ENCODE assay signal across 8 mouse cellular contexts in the genomic region with DNA sequence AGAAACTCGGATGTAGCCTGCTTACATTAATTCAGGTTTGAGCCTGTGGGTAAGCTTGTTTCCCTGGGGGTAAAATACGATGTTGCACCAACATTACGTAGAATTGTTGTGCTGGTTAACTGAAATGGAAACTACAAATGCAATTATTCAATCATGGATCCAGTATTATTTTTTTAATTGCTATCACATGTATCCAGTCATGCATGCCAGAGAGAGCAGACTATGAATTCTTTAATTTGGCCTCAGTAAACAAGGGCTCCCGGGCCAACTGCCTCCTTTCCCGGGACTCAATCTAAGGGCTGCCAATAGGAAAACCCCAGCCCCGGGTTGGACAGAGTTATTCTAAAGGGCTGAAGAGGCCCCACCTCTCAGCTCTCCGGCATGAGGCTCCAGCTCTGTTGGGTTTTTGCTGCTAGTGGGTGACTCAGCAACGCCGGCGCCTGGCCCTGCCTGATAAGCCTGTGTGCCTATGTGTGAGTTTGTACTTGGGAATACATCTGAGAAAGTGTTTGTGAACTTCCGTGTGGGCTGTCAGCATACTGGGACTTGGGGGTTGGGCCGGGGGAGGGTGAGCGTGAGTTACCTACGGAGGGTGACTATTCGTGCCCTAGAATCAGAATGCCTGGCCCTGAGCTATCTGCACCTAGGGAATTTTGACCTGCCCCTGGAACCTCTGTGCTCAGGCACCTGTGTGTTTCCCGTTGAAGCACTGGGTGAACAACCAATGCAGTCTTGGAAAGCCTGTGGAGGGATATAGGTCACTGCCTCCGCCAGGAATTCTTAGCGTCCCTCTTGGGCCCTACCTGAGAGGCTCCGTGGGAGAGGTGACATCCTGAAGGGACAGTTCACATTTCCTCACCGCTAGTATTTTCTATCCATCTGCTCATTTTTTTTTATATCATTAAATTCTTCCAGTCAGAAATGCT. TPM values are rescaled to one million over a fixed set of nuclear protein-coding genes. Genes with fewer than 3 reads are reported as not detected.
DNase-seq lines count a peak whose midpoint lies in the region; ATAC-seq and TF ChIP-seq lines count a peak whose summit lies in the region.

No protein-coding gene starts in this region.

- H3K27me3 ChIP-seq in stomach, embryonic 14.5 days (ENCODE audit: control insufficient read depth, insufficient read depth, low read length) = no peaks in the 10 kb centered on the region

- H3K36me3 ChIP-seq in stomach, embryonic 14.5 days (ENCODE audit: control insufficient read depth, insufficient read depth, low read length) = no peaks in the 10 kb centered on the region

- H3K9ac ChIP-seq in stomach, embryonic 14.5 days (replicated peaks; ENCODE audit: low read depth, low read length) = no peak overlapping the region

- no peak for ATAC-seq in CD4-positive, CD25-positive, alpha-beta regulatory T cell, adult 4 months
- ATAC-seq in stomach, embryonic 14.5 days (ENCODE audit: insufficient number of reproducible peaks, insufficient read depth, low FRiP score, low read depth) = peak; percentile 58; the same call in 1 of the 2 replicates

- peak overlapping the region; percentile 4; the same call in 1 of the 2 replicates for H3K4me2 ChIP-seq in stomach, embryonic 14.5 days (replicated peaks; ENCODE audit: low read depth, low read length)

- 29% methylated on average over 20 of the region's 20 CpGs for WGBS in lung, adult 2 months
- 33% methylated on average over 20 of the region's 20 CpGs for WGBS in stomach, embryonic 14.5 days

- peaks cover 9% of the 10 kb centered on the region for H3K4me1 ChIP-seq in lung, adult 2 months (ENCODE audit: control insufficient read depth, insufficient read depth, low read length)
- H3K4me1 ChIP-seq in stomach, embryonic 14.5 days (ENCODE audit: control insufficient read depth, insufficient read depth, low read length) = 0 out of 2 replicates have a peak, but pooled peaks cover 2% of the 10 kb centered on the region

- H3K9me3 ChIP-seq in stomach, embryonic 14.5 days (ENCODE audit: control insufficient read depth, low read depth, low read length) = no peaks in the 10 kb centered on the region

- TF ChIP-seq POLR2A in lung, adult 2 months (IDR thresholded peaks at IDR 0.05; ENCODE audit: borderline replicate concordance, extremely low read depth, low read depth, low read length) = no peak

- H3K4me3 ChIP-seq in lung, adult 2 months (replicated peaks; ENCODE audit: extremely low read depth, low read depth, low read length) = no peak overlapping the region
- no peak overlapping the region for H3K4me3 ChIP-seq in stomach, embryonic 14.5 days (ENCODE audit: low read depth, low read length)

- no peak for TF ChIP-seq CTCF in lung, adult 2 months (IDR thresholded peaks at IDR 0.05; ENCODE audit: insufficient read depth, low read length)

- peak overlapping the region; percentile 58; the same call in 1 of the 2 replicates for H3K27ac ChIP-seq in stomach, embryonic 14.5 days (ENCODE audit: low read length)

- DNase-seq in CD4-positive, CD25-positive, alpha-beta regulatory T cell, adult 2 months (ENCODE audit: low read depth, low spot score) = peak; percentile 35
- DNase-seq in thymus, postnatal 14 days = peak; percentile 36
- DNase-seq in thymus, adult 18-20 months = no peak
- peak; percentile 51 for DNase-seq in fibroblast of lung, adult 2 months (ENCODE audit: low read depth)
- DNase-seq in kidney, adult 18-20 months = peak; percentile 72
- peak; percentile 54 for DNase-seq in lung, adult 2 months

RNA-seq across cellular contexts. Expression of gene Epb41, which starts 1.6 kb away (rescaled TPM):
- 10 to 100 TPM; 32.3 to 35.4 TPM for polyA plus RNA-seq in CD4-positive, CD25-positive, alpha-beta regulatory T cell, adult 4 months (2017; shearing (Covaris generic))
- 38.3 and 45.3 TPM in 2 replicates for polyA plus RNA-seq in lung, adult 2 months (2012; rRNA removed)
- 55.0 and 57.3 TPM in 2 replicates for polyA plus RNA-seq in stomach, embryonic 14.5 days (2014; fragmentation: Nextera tagmentation; extraction: Ambion mirVana)

RNA-seq across cellular contexts. Expression of gene Gm10300, which starts 2.2 kb away (rescaled TPM):
- polyA plus RNA-seq in CD4-positive, CD25-positive, alpha-beta regulatory T cell, adult 4 months (2017; shearing (Covaris generic)) = not detected
- 0.07 and 0.25 TPM in 2 replicates for polyA plus RNA-seq in lung, adult 2 months (2012; rRNA removed)
- 0.14 and 0.27 TPM in 2 replicates for polyA plus RNA-seq in stomach, embryonic 14.5 days (2014; fragmentation: Nextera tagmentation; extraction: Ambion mirVana)

Comparison
In these comparisons a context has a peak if more than half of its experiments do, and no peak if none do; other contexts are left out.
1. DNase-seq: peak in CD4-positive, CD25-positive, alpha-beta regulatory T cell, adult 2 months (single experiment), thymus, postnatal 14 days (single experiment), fibroblast of lung, adult 2 months (single experiment), kidney, adult 18-20 months (single experiment) and lung, adult 2 months (single experiment); none in thymus, adult 18-20 months (0 of 2).